Mouse (Mus musculus) liver, embryonic 14.5 days (tissue): ENCODE data around the gene Sfn.

Source experiments
- CTCF ChIP-seq: IDR thresholded peaks from 2 replicates; pipeline ENCODE4 v1.5.1; 2016; ENCODE audit warnings: antibody characterized with exemption, low read depth, control low read depth
- EP300 ChIP-seq: IDR thresholded peaks from 2 replicates; pipeline ENCODE4 v1.6.1; 2016; ENCODE audit warnings: antibody characterized with exemption, low read depth

GRCm38 (mm10) chr4:133604856-133605255 is 2.9 kb upstream of the Sfn start:
- TF ChIP-seq CTCF (no peak), EP300 (no peak)
